Mouse (Mus musculus) myocyte (in vitro differentiated cells): ENCODE measurements around the gene Lce3d.

Source experiments
- CEBPB ChIP-seq: IDR thresholded peaks from 2 replicates; pipeline ENCODE4 v1.6.1; 2011; ENCODE audit warnings: mild to moderate bottlenecking, moderate library complexity; ENCODE audit not compliant: poor library complexity, insufficient read depth, severe bottlenecking
- E2F4 ChIP-seq: IDR thresholded peaks from one replicate; pipeline ENCODE4 v1.6.1; 2011; ENCODE audit warnings: mild to moderate bottlenecking, control low read depth, moderate library complexity; ENCODE audit not compliant: insufficient read depth
- MYOD1 ChIP-seq, 3 experiments: IDR thresholded peaks; one replicate each; pipeline ENCODE4 v1.6.1; 2011; ENCODE audit warnings: control low read depth in 2 of 3, low read depth in 2 of 3, mild to moderate bottlenecking in 2 of 3, moderate library complexity in 1 of 3; ENCODE audit not compliant: insufficient read length in 2 of 3, control insufficient read depth in 1 of 3
- MYOG ChIP-seq, 3 experiments: IDR thresholded peaks; one replicate each; pipeline ENCODE4 v1.6.1; 2011; ENCODE audit warnings: control low read depth in 2 of 3, low read depth in 2 of 3, mild to moderate bottlenecking in 2 of 3; ENCODE audit not compliant: insufficient read length in 2 of 3, control insufficient read depth in 1 of 3, insufficient read depth in 1 of 3
- POLR2A ChIP-seq: IDR thresholded peaks from one replicate; pipeline ENCODE4 v1.6.1; 2011; ENCODE audit warnings: low read depth, mild to moderate bottlenecking, control low read depth, moderate library complexity; ENCODE audit not compliant: insufficient read length
- POLR2AphosphoS2 ChIP-seq: IDR thresholded peaks from one replicate; pipeline ENCODE4 v1.6.1; 2011; ENCODE audit warnings: low read depth, control low read depth; ENCODE audit not compliant: insufficient read length
- REST ChIP-seq: IDR thresholded peaks from one replicate; pipeline ENCODE4 v1.6.1; 2011; ENCODE audit warnings: mild to moderate bottlenecking, control low read depth, moderate library complexity; ENCODE audit not compliant: insufficient read depth, insufficient read length
- SRF ChIP-seq: IDR thresholded peaks from one replicate; pipeline ENCODE4 v1.6.1; 2011; ENCODE audit warnings: low read depth; ENCODE audit not compliant: control insufficient read depth, insufficient read length
- TCF12 ChIP-seq: IDR thresholded peaks from one replicate; pipeline ENCODE4 v1.6.1; 2011; ENCODE audit warnings: mild to moderate bottlenecking, control low read depth; ENCODE audit not compliant: poor library complexity, insufficient read depth, severe bottlenecking
- TCF3 ChIP-seq: IDR thresholded peaks from one replicate; pipeline ENCODE4 v1.6.1; 2011; ENCODE audit warnings: low read depth, control low read depth; ENCODE audit not compliant: insufficient read length
- USF1 ChIP-seq: IDR thresholded peaks from one replicate; pipeline ENCODE4 v1.6.1; 2011; ENCODE audit warnings: low read depth, mild to moderate bottlenecking, control low read depth, moderate library complexity

DNA sequence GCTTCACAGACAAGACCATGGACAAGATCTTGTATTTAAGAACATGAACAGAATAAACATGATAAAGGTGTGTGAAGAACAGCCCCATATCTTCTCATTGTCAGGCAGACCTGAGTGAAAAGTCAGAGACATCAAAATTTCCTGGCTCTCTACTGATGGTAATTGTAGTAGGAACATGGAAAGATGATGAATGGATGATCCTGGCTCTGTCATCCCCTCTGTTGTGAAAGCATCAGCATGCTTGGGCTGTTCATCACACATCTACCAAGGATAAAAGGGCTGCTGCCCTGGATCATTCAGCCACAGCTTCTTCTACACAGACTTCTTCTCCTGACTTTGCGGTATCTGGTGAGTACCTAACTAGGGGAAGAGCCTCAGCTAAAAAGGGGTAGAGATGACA is at the start of gene Lce3d:
- TF ChIP-seq POLR2AphosphoS2 (no peak), POLR2A (no peak), TCF12 (no peak), MYOG (IDR thresholded peaks at IDR 0.05; ENCODE audit: control insufficient read depth in 1 of 3, insufficient read depth in 1 of 3, insufficient read length in 2 of 3, low read depth in 2 of 3) (no peak), SRF (no peak), CEBPB (no peak), USF1 (no peak), E2F4 (no peak), REST (no peak), MYOD1 (IDR thresholded peaks at IDR 0.05; ENCODE audit: control insufficient read depth in 1 of 3, insufficient read length in 2 of 3, low read depth in 2 of 3) (no peak), TCF3 (no peak)
